Mouse (Mus musculus) heart, embryonic 13.5 days (tissue): ENCODE measurements at regions not wholly inside any gene's neighbourhood (a gene's known extent, or its start where the extent isn't known, plus 50 kb on each side); places are given as distances from the start of the nearest gene placed in this dataset.

ENCODE experiments used
- ATAC-seq: fragments of 200-750 bp; cut with Nextera tagmentation; 2 replicates; pipeline ENCODE4 v1.8.0; 2017; ENCODE audit warnings: moderate TSS enrichment; ENCODE audit not compliant: insufficient number of reproducible peaks, low FRiP score, low TSS enrichment; ENCODE audit errors: extremely low read depth
- H3K27ac ChIP-seq: fragments of 300-500 bp; sonication (generic); replicated peaks from 2 replicates; pipeline ENCODE4 v1.5.1; 2015; ENCODE audit warnings: moderate library complexity, mild to moderate bottlenecking, inconsistent platforms
- H3K27me3 ChIP-seq: fragments of 300-500 bp; sonication (generic); replicated peaks from 2 replicates; pipeline ENCODE4 v1.6.1; 2015; ENCODE audit warnings: mild to moderate bottlenecking, inconsistent platforms
- H3K36me3 ChIP-seq: fragments of 300-500 bp; sonication (generic); 2 replicates; pipeline ENCODE4 v1.6.1; 2015; ENCODE audit warnings: mild to moderate bottlenecking, inconsistent platforms
- H3K4me1 ChIP-seq: fragments of 300-500 bp; sonication (generic); 2 replicates; pipeline ENCODE4 v1.6.1; 2015; ENCODE audit warnings: inconsistent platforms
- H3K4me2 ChIP-seq: fragments of 300-500 bp; sonication (generic); 2 replicates; pipeline ENCODE4 v1.6.1; 2015; ENCODE audit warnings: inconsistent platforms, mild to moderate bottlenecking, moderate library complexity
- H3K4me3 ChIP-seq: fragments of 300-500 bp; sonication (generic); 2 replicates; pipeline ENCODE4 v1.5.1; 2015; ENCODE audit warnings: moderate library complexity, mild to moderate bottlenecking, inconsistent platforms
- H3K9ac ChIP-seq: fragments of 300-500 bp; sonication (generic); 2 replicates; pipeline ENCODE4 v1.6.1; 2015; ENCODE audit warnings: inconsistent platforms, mild to moderate bottlenecking, moderate library complexity
- H3K9me3 ChIP-seq: fragments of 300-500 bp; sonication (generic); 2 replicates; pipeline ENCODE4 v1.6.1; 2016; ENCODE audit warnings: inconsistent platforms
- WGBS: fragments of 180-500 bp; shearing (Covaris S2); methylation state at CpG from one replicate; pipeline ENCODE4 v1.1.7; 2015; ENCODE audit warnings: mixed read lengths; 5-methylcytosine and 5-hydroxymethylcytosine counted together

GRCm38 (mm10) chr2:148144816-148145215 lies 98.0 kb upstream of the Foxa2 start:
- H3K4me2 ChIP-seq, result no peak overlapping the region
- no peaks in the 10 kb centered on the region for H3K9me3 ChIP-seq
- H3K27me3 ChIP-seq, result no peaks in the 10 kb centered on the region
- H3K4me3 ChIP-seq, result no peak overlapping the region
- no peak overlapping the region for H3K27ac ChIP-seq
- WGBS, result 44% methylated on average over 1 of the region's 1 CpGs
- no peaks in the 10 kb centered on the region for H3K36me3 ChIP-seq
- ATAC-seq, result no peak
- no peak overlapping the region for H3K9ac ChIP-seq
- no peaks in the 10 kb centered on the region for H3K4me1 ChIP-seq

- no peak overlapping the region for H3K4me2 ChIP-seq
- H3K9me3 ChIP-seq, result no peaks in the 10 kb centered on the region
- no peak overlapping the region for H3K9ac ChIP-seq
- no peaks in the 10 kb centered on the region for H3K4me1 ChIP-seq
- H3K4me3 ChIP-seq, result no peak overlapping the region
- H3K36me3 ChIP-seq, result no peaks in the 10 kb centered on the region
- H3K27me3 ChIP-seq, result no peaks in the 10 kb centered on the region
- H3K27ac ChIP-seq, result no peak overlapping the region
- ATAC-seq, result no peak
These were observed 101.5 kb upstream of the Foxa2 start for GRCm38 (mm10) chr2:148148272-148148671.

- H3K4me1 ChIP-seq, result no peaks in the 10 kb centered on the region
- whole genome bisulfite sequencing, result 72% methylated on average over 1 of the region's 1 CpGs
- no peak overlapping the region for H3K9ac ChIP-seq
- no peaks in the 10 kb centered on the region for H3K9me3 ChIP-seq
- no peak overlapping the region for H3K4me3 ChIP-seq
- no peak overlapping the region for H3K4me2 ChIP-seq
- H3K27me3 ChIP-seq, result no peaks in the 10 kb centered on the region
- no peak for ATAC-seq
- no peak overlapping the region for H3K27ac ChIP-seq
- no peaks in the 10 kb centered on the region for H3K36me3 ChIP-seq
These were observed 102.7 kb upstream of the Foxa2 start for GRCm38 (mm10) chr2:148149426-148149825.

GRCm38 (mm10) chr2:148153513-148154271 lies 106.9 kb upstream of the Foxa2 start:
- ATAC-seq, result no peak
- Histone ChIP-seq H3K4me3 (no peak overlapping the region), H3K9me3 (no peaks in the 10 kb centered on the region), H3K4me1 (no peaks in the 10 kb centered on the region; the same call in 1 of the 2 replicates), H3K4me2 (no peak overlapping the region), H3K27ac (no peak overlapping the region), H3K36me3 (no peaks in the 10 kb centered on the region), H3K27me3 (no peaks in the 10 kb centered on the region), H3K9ac (no peak overlapping the region)
- 69% methylated on average over 6 of the region's 6 CpGs for WGBS

- Histone ChIP-seq H3K4me3 (no peak overlapping the region), H3K27ac (no peak overlapping the region), H3K36me3 (no peaks in the 10 kb centered on the region), H3K9ac (no peak overlapping the region), H3K9me3 (no peaks in the 10 kb centered on the region), H3K27me3 (no peaks in the 10 kb centered on the region), H3K4me2 (no peak overlapping the region), H3K4me1 (no peaks in the 10 kb centered on the region; the same call in 1 of the 2 replicates)
- no peak for ATAC-seq
- 65% methylated on average over 2 of the region's 2 CpGs for WGBS
These were observed 109.4 kb upstream of the Foxa2 start for GRCm38 (mm10) chr2:148156122-148156521.

- H3K9me3 ChIP-seq, result peaks cover 5% of the 10 kb centered on the region; the same call in 1 of the 2 replicates
- no peaks in the 10 kb centered on the region for H3K27me3 ChIP-seq
- H3K4me1 ChIP-seq, result no peaks in the 10 kb centered on the region; the same call in 1 of the 2 replicates
- ATAC-seq, result no peak
- H3K4me3 ChIP-seq, result no peak overlapping the region
- H3K27ac ChIP-seq, result no peak overlapping the region
- no peak overlapping the region for H3K9ac ChIP-seq
- no peak overlapping the region for H3K4me2 ChIP-seq
- H3K36me3 ChIP-seq, result no peaks in the 10 kb centered on the region
- WGBS, result 63% methylated on average over 8 of the region's 8 CpGs
These were observed 112.3 kb upstream of the Foxa2 start for GRCm38 (mm10) chr2:148159028-148159600.

GRCm38 (mm10) chr2:148160997-148161396 lies 114.2 kb upstream of the Foxa2 start:
- 92% methylated on average over 12 of the region's 12 CpGs for WGBS
- no peak overlapping the region for H3K27ac ChIP-seq
- no peaks in the 10 kb centered on the region for H3K27me3 ChIP-seq
- ATAC-seq, result no peak
- no peaks in the 10 kb centered on the region for H3K36me3 ChIP-seq
- no peak overlapping the region for H3K4me3 ChIP-seq
- no peak overlapping the region for H3K4me2 ChIP-seq
- no peak overlapping the region for H3K9ac ChIP-seq
- peaks cover 5% of the 10 kb centered on the region; the same call in 1 of the 2 replicates for H3K9me3 ChIP-seq
- no peaks in the 10 kb centered on the region; the same call in 1 of the 2 replicates for H3K4me1 ChIP-seq

GRCm38 (mm10) chr2:148161966-148162365 lies 115.2 kb upstream of the Foxa2 start:
- 73% methylated on average over 1 of the region's 1 CpGs for WGBS
- Histone ChIP-seq H3K4me2 (no peak overlapping the region), H3K9ac (no peak overlapping the region), H3K9me3 (peaks cover 5% of the 10 kb centered on the region; the same call in 1 of the 2 replicates), H3K36me3 (no peaks in the 10 kb centered on the region), H3K4me3 (no peak overlapping the region), H3K27ac (no peak overlapping the region), H3K27me3 (no peaks in the 10 kb centered on the region), H3K4me1 (no peaks in the 10 kb centered on the region; the same call in 1 of the 2 replicates)
- ATAC-seq, result no peak

- Histone ChIP-seq H3K36me3 (no peaks in the 10 kb centered on the region), H3K4me1 (no peaks in the 10 kb centered on the region; the same call in 1 of the 2 replicates), H3K27me3 (no peaks in the 10 kb centered on the region), H3K27ac (no peak overlapping the region), H3K9me3 (peaks cover 5% of the 10 kb centered on the region; the same call in 1 of the 2 replicates), H3K4me3 (no peak overlapping the region), H3K4me2 (no peak overlapping the region), H3K9ac (no peak overlapping the region)
- WGBS, result 84% methylated on average over 1 of the region's 1 CpGs
- no peak for ATAC-seq
These were observed 115.8 kb upstream of the Foxa2 start for GRCm38 (mm10) chr2:148162562-148162961.

- ATAC-seq, result no peak; the same call in 1 of the 2 replicates
- Histone ChIP-seq H3K36me3 (no peaks in the 10 kb centered on the region), H3K4me3 (no peak overlapping the region), H3K9ac (no peak overlapping the region), H3K4me2 (no peak overlapping the region), H3K9me3 (no peaks in the 10 kb centered on the region), H3K27ac (peak overlapping the region; percentile 69), H3K4me1 (peaks cover 17% of the 10 kb centered on the region), H3K27me3 (peaks cover 10% of the 10 kb centered on the region; the same call in 1 of the 2 replicates)
- 28% methylated on average over 4 of the region's 4 CpGs for WGBS
These were observed 124.3 kb upstream of the Foxa2 start for GRCm38 (mm10) chr2:148171113-148171512.

- 57% methylated on average over 1 of the region's 1 CpGs for WGBS
- Histone ChIP-seq H3K9ac (no peak overlapping the region), H3K27ac (peak overlapping the region; percentile 69), H3K36me3 (no peaks in the 10 kb centered on the region), H3K27me3 (peaks cover 13% of the 10 kb centered on the region; the same call in 1 of the 2 replicates), H3K9me3 (no peaks in the 10 kb centered on the region), H3K4me1 (peaks cover 17% of the 10 kb centered on the region), H3K4me3 (no peak overlapping the region), H3K4me2 (no peak overlapping the region)
- ATAC-seq, result no peak
These were observed 124.9 kb upstream of the Foxa2 start for GRCm38 (mm10) chr2:148171699-148172098.
